Mouse (Mus musculus) forebrain, postnatal 0 days (tissue): Measurements from ENCODE around the gene Arid5a. TPM values are rescaled to one million over a fixed set of nuclear protein-coding genes. Genes with fewer than 3 reads are reported as not detected.

Experiments used
- ATAC-seq: fragments of 200-750 bp; cut with Nextera tagmentation; 2 replicates; pipeline ENCODE4 v1.8.0; 2017; ENCODE audit warnings: mild to moderate bottlenecking, moderate library complexity
- DNase-seq: peaks from one replicate; pipeline ENCODE4 v3.0.0-alpha.2; 2015
- H3K27ac ChIP-seq: fragments of 300-500 bp; sonication (generic); 2 replicates; pipeline ENCODE4 v1.5.1; 2014; ENCODE audit warnings: low read depth, mild to moderate bottlenecking, antibody characterized with exemption, low read length, moderate library complexity, mixed read lengths
- H3K27me3 ChIP-seq: fragments of 300-500 bp; sonication (generic); 2 replicates; pipeline ENCODE4 v1.6.1; 2014; ENCODE audit warnings: mild to moderate bottlenecking, low read length, mixed read lengths; ENCODE audit not compliant: insufficient read depth
- H3K36me3 ChIP-seq: fragments of 300-500 bp; sonication (generic); 2 replicates; pipeline ENCODE4 v1.6.1; 2014; ENCODE audit warnings: mild to moderate bottlenecking, moderate library complexity; ENCODE audit not compliant: insufficient read depth
- H3K4me1 ChIP-seq: fragments of 300-500 bp; sonication (generic); 2 replicates; pipeline ENCODE4 v1.6.1; 2014; ENCODE audit warnings: antibody characterized with exemption; ENCODE audit not compliant: insufficient read depth
- H3K4me2 ChIP-seq: fragments of 300-500 bp; sonication (generic); 2 replicates; pipeline ENCODE4 v1.6.1; 2014; ENCODE audit warnings: low read depth, mild to moderate bottlenecking, moderate library complexity
- H3K4me3 ChIP-seq: fragments of 300-500 bp; sonication (generic); 2 replicates; pipeline ENCODE4 v1.5.1; 2014; ENCODE audit warnings: low read depth, low read length, mixed read lengths
- H3K9ac ChIP-seq: fragments of 300-500 bp; sonication (generic); 2 replicates; pipeline ENCODE4 v1.6.1; 2014; ENCODE audit warnings: mild to moderate bottlenecking
- H3K9me3 ChIP-seq: fragments of 300-500 bp; sonication (generic); 2 replicates; pipeline ENCODE4 v1.6.1; 2016; ENCODE audit warnings: low read length
- CTCF ChIP-seq: sonication (generic); IDR thresholded peaks from 2 replicates; pipeline ENCODE4 v1.5.1; 2016; ENCODE audit warnings: antibody characterized with exemption, control low read depth, low read depth
- WGBS: fragments of 180-500 bp; shearing (Covaris S2); extraction: QIAGEN DNeasy Blood & Tissue Kit; methylation state at CpG from one replicate; pipeline ENCODE4 v1.1.7; 2014; 5-methylcytosine and 5-hydroxymethylcytosine counted together
- polyA plus RNA-seq: library from polyadenylated mRNA; unstranded; fragments of >200 nt; fragmentation: Nextera tagmentation; extraction: Ambion mirVana; gene quantifications from 2 replicates; pipeline ENCODE4 v1.2.1, GENCODE M21; 2015
- total RNA-seq: library from RNA; depleted of rRNA; stranded (reverse); fragments of >200 nt; gene quantifications from 2 replicates; pipeline ENCODE4 v1.2.3, GENCODE M21; 2014; rRNA removed

Gene Arid5a
- total RNA-seq (3.9 and 9.8 TPM in 2 replicates), polyA plus RNA-seq (2.2 and 3.4 TPM in 2 replicates)

DNA sequence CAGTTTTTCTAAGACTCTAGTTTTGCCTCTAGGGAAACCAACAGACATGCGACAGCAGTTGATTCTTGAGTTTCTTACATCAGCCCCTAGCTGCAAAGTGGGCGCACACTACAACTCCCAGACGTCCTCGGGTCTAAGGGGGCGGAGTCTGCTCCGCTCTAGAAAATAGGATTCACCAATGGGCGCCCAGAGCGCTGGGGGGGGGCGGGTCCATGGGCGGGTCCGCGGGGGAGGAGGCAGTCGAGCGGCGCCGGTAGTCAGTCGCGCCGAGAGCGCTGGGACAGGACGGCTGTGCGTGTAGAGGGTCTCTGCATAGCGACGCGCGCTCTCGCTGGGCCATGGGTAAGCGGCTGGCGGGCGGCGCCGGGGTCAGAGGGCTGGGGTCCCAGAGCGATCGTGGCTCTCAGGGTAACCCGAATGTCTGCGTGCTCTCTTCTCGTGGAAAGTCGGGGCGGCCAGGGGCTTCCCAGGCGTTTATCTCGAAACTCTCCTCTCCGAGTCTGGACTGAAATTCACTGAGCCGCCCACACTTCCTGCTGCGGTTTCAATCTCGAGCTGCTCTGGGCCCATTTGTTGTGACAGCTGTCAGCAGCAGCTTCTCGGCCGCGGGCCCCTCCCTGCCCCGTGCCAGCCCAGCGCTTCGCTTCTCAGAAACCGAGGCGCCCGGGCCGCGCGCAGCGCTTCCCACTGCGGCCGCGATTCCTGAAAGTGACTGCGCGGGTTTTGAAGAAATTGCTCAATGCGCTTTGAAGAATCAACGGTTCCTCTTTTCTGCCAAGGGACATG, at the start of gene Arid5a:
Arid5a (plus strand) TSS at position 239 of the 786 bp plus-strand sequence.
- 2% methylated on average over 65 of the region's 65 CpGs for WGBS
- H3K9me3 ChIP-seq = no peaks in the 10 kb centered on the region
- H3K27ac ChIP-seq = peak within 1 kb of the TSS; percentile 55; the same call in 1 of the 2 replicates
- H3K36me3 ChIP-seq = no peaks in the 10 kb centered on the region
- H3K9ac ChIP-seq = peak within 1 kb of the TSS; percentile 46
- ATAC-seq (peak; percentile 95), DNase-seq (peak; percentile 96)
- H3K4me3 ChIP-seq = peak within 1 kb of the TSS; percentile 55
- TF ChIP-seq CTCF = peak; percentile 33
- H3K27me3 ChIP-seq = peaks cover 11% of the 10 kb centered on the region
- H3K4me2 ChIP-seq = peak within 1 kb of the TSS; percentile 95
- H3K4me1 ChIP-seq = peaks cover 6% of the 10 kb centered on the region; the same call in 1 of the 2 replicates

DNA sequence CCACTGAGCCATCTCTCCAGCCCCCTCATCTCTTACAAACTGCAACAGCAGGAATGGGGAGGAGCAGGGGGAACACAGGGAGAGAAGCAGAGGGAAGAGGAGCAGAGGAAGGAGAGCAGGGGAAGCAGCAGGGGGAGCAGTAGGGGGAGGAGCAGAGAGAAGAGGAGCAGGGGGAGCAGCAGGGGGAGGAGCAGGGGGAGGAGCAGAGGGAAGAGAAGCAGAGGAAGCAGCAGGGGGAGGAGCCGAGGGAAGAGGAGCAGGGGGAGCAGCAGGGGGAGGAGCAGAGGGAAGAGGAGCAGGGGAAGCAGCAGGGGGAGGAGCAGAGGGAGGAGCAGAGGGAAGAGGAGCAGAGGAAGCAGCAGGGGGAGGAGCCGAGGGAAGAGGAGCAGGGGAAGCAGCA, 48.9 kb upstream of the Arid5a start:
- Histone ChIP-seq H3K9ac (no peak overlapping the region), H3K36me3 (no peaks in the 10 kb centered on the region), H3K27ac (no peak overlapping the region), H3K27me3 (no peaks in the 10 kb centered on the region), H3K4me2 (no peak overlapping the region), H3K4me3 (no peak overlapping the region), H3K9me3 (no peaks in the 10 kb centered on the region), H3K4me1 (peaks cover 6% of the 10 kb centered on the region)
- ATAC-seq (no peak), DNase-seq (no peak)
- no peak for TF ChIP-seq CTCF
- WGBS = 81% methylated on average over 2 of the region's 2 CpGs

DNA sequence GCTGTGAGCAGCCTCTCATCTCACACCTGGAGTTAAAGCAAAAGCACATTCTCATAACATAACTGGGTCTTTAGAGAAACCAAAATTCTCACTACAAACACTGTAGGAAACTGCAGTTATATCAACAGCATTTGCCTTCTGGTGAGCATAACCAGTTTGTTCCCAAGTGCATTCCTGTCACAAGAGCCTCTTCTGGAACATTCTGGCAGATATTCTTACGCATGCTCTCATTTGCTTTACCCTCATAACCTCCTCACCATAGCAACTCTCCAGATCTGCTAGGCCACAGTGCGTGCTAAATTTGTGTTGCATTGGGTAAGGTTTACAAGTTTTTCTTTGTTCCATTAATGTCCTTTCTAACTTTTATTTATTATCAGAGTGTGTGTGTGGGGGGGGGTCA, 48.3 kb upstream of the Arid5a start:
- 98% methylated on average over 2 of the region's 2 CpGs for WGBS
- TF ChIP-seq CTCF = no peak
- H3K4me3 ChIP-seq = no peak overlapping the region

GRCm38 (mm10) chr1:36260418-36260817, 47.1 kb upstream of the Arid5a start:
- TF ChIP-seq CTCF = no peak
- H3K4me3 ChIP-seq = no peak overlapping the region
- H3K4me1 ChIP-seq = no peaks in the 10 kb centered on the region
- no peak for DNase-seq
- H3K9ac ChIP-seq = no peak overlapping the region
- no peak overlapping the region for H3K27ac ChIP-seq
- no peaks in the 10 kb centered on the region for H3K27me3 ChIP-seq
- no peaks in the 10 kb centered on the region for H3K9me3 ChIP-seq
- H3K4me2 ChIP-seq = no peak overlapping the region
- 97% methylated on average over 1 of the region's 1 CpGs for WGBS
- no peak for ATAC-seq
- H3K36me3 ChIP-seq = no peaks in the 10 kb centered on the region

More for the DNA sequence above, 48.3 kb upstream of the Arid5a start:
- Histone ChIP-seq H3K9ac (no peak overlapping the region), H3K27me3 (no peaks in the 10 kb centered on the region), H3K4me2 (no peak overlapping the region), H3K4me1 (peaks cover 6% of the 10 kb centered on the region), H3K27ac (no peak overlapping the region), H3K36me3 (no peaks in the 10 kb centered on the region), H3K9me3 (no peaks in the 10 kb centered on the region)
- DNase-seq (no peak), ATAC-seq (no peak)

- H3K27me3 ChIP-seq = no peaks in the 10 kb centered on the region
- H3K4me1 ChIP-seq = no peaks in the 10 kb centered on the region
- no peaks in the 10 kb centered on the region for H3K36me3 ChIP-seq
- WGBS = 85% methylated on average over 19 of the region's 19 CpGs
- no peak overlapping the region for H3K9ac ChIP-seq
- DNase-seq = no peak
- H3K4me3 ChIP-seq = no peak overlapping the region
- TF ChIP-seq CTCF = no peak
- no peaks in the 10 kb centered on the region for H3K9me3 ChIP-seq
- no peak for ATAC-seq
- H3K4me2 ChIP-seq = no peak overlapping the region
- H3K27ac ChIP-seq = no peak overlapping the region
Measured at GRCm38 (mm10) chr1:36261708-36262504, 45.6 kb upstream of the Arid5a start.

DNA sequence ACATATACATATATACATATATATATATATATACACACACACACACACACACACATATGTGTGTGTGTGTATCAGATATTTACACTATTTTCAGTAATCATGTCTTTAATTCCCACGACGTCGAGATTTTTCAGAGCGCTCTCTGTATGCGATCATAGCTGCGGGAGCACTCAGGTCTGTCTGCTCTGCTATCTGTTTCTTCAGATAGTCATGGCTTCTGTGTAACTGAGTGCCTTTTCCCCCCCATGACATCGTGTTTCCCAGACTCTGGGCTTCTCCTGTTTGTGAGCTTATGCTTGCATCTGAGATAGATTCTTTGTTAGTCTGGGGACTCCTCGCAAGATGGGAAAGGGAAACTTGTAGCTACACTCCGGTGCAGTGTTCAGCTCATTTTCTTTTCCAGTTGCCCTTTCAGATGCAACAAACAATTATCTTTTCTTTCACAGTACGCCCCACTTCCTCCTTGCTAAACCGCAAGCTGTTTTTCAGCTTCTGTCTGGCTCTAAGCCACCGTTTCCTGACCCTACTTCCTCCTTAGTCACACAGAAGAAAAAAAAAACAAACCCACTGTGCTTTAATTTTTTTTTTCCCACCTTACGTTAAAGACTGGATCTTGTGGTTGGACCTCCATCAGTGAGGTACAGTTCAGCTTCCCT, 43.6 kb upstream of the Arid5a start:
- H3K27me3 ChIP-seq = no peaks in the 10 kb centered on the region
- no peak overlapping the region for H3K9ac ChIP-seq
- H3K9me3 ChIP-seq = no peaks in the 10 kb centered on the region
- ATAC-seq = no peak
- no peak for TF ChIP-seq CTCF
- no peak overlapping the region for H3K4me3 ChIP-seq
- WGBS = 60% methylated on average over 13 of the region's 13 CpGs
- H3K36me3 ChIP-seq = no peaks in the 10 kb centered on the region
- no peak overlapping the region for H3K27ac ChIP-seq
- no peak overlapping the region for H3K4me2 ChIP-seq
- DNase-seq = no peak
- H3K4me1 ChIP-seq = no peaks in the 10 kb centered on the region
